Mouse (Mus musculus): ENCODE measurements around the gene Pde4dip. TPM values are rescaled to one million over a fixed set of nuclear protein-coding genes. Genes with fewer than 3 reads are reported as not detected.

The Pde4dip gene
- polyA plus RNA-seq, 1 experiment from 2014 or later: 23.3 TPM

GRCm38 (mm10) chr3:97680631-97681320 is 207.7 kb downstream of the Pde4dip start:
- H3K27ac ChIP-seq (replicated peaks; ENCODE audit: low read depth, low read length): no peak overlapping the region
- H3K4me3 ChIP-seq (ENCODE audit: low read depth, low read length): peak overlapping the region; percentile 35

DNA sequence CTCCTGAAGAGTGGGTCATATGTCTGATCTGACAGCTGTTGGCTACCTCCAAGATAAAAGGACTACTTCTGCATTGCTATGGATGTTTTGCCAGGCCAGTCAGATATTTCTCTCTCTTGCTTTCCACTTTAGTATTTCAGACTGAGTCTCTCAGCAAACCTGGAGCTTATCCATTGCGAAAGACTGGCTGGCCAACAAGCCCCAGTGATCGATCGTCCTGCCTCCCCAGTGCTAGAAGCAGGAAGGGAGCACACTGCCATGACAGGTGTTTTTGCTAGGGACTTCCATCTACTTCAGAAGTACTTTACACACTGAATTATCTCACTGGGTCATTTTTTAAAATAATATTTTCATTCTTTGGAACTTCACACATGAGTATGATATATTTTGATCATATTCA is 210.1 kb downstream of the Pde4dip start:
- 94% methylated on average over 3 of the region's 3 CpGs for WGBS
- no peak for ATAC-seq (ENCODE audit: insufficient number of reproducible peaks, low FRiP score, low TSS enrichment, low read depth)

More at GRCm38 (mm10) chr3:97680631-97681320, 207.7 kb downstream of the Pde4dip start:
- WGBS: 2% methylated on average over 28 of the region's 28 CpGs
- peaks cover 3% of the 10 kb centered on the region; the same call in 1 of the 2 replicates for H3K4me1 ChIP-seq (ENCODE audit: control insufficient read depth, insufficient read depth, low read length)
- peak overlapping the region; percentile 52 for H3K4me2 ChIP-seq (ENCODE audit: low read depth, severe bottlenecking)
- H3K9me3 ChIP-seq (ENCODE audit: control insufficient read depth, low read length): no peaks in the 10 kb centered on the region
- peak; percentile 67; the same call in 1 of the 2 replicates for ATAC-seq (ENCODE audit: insufficient number of reproducible peaks, low FRiP score, low TSS enrichment, low read depth)
- DNase-seq (ENCODE audit: low spot score): peak; percentile 83
- H3K27me3 ChIP-seq (ENCODE audit: control insufficient read depth, insufficient read depth, low read length): 0 out of 2 replicates have a peak, but pooled peaks cover 4% of the 10 kb centered on the region
- no peaks in the 10 kb centered on the region for H3K36me3 ChIP-seq (ENCODE audit: control insufficient read depth, insufficient read depth, low read length)
- no peak overlapping the region for H3K9ac ChIP-seq (ENCODE audit: low read length)

GRCm38 (mm10) chr3:97676126-97676525 is 212.4 kb downstream of the Pde4dip start:
- H3K4me3 ChIP-seq (ENCODE audit: low read depth, low read length): no peak overlapping the region
- H3K36me3 ChIP-seq (ENCODE audit: control insufficient read depth, insufficient read depth, low read length): no peaks in the 10 kb centered on the region
- ATAC-seq (ENCODE audit: insufficient number of reproducible peaks, low FRiP score, low TSS enrichment, low read depth): no peak
- no peak overlapping the region for H3K4me2 ChIP-seq (ENCODE audit: low read depth, severe bottlenecking)
- no peak for DNase-seq (ENCODE audit: low spot score)
- no peaks in the 10 kb centered on the region for H3K4me1 ChIP-seq (ENCODE audit: control insufficient read depth, insufficient read depth, low read length)
- 95% methylated on average over 3 of the region's 3 CpGs for WGBS
- H3K27me3 ChIP-seq (ENCODE audit: control insufficient read depth, insufficient read depth, low read length): no peaks in the 10 kb centered on the region
- no peak overlapping the region for H3K9ac ChIP-seq (ENCODE audit: low read length)
- no peaks in the 10 kb centered on the region for H3K9me3 ChIP-seq (ENCODE audit: control insufficient read depth, low read length)
- no peak overlapping the region for H3K27ac ChIP-seq (replicated peaks; ENCODE audit: low read depth, low read length)

More for the DNA sequence above, 210.1 kb downstream of the Pde4dip start:
- Histone ChIP-seq H3K27me3 (ENCODE audit: control insufficient read depth, insufficient read depth, low read length) (0 out of 2 replicates have a peak, but pooled peaks cover 3% of the 10 kb centered on the region), H3K4me1 (ENCODE audit: control insufficient read depth, insufficient read depth, low read length) (no peaks in the 10 kb centered on the region), H3K36me3 (ENCODE audit: control insufficient read depth, insufficient read depth, low read length) (no peaks in the 10 kb centered on the region), H3K27ac (replicated peaks; ENCODE audit: low read depth, low read length) (no peak overlapping the region), H3K4me2 (ENCODE audit: low read depth, severe bottlenecking) (no peak overlapping the region), H3K9ac (ENCODE audit: low read length) (no peak overlapping the region), H3K9me3 (ENCODE audit: control insufficient read depth, low read length) (no peaks in the 10 kb centered on the region), H3K4me3 (ENCODE audit: low read depth, low read length) (no peak overlapping the region)
- DNase-seq (ENCODE audit: low spot score): no peak

DNA sequence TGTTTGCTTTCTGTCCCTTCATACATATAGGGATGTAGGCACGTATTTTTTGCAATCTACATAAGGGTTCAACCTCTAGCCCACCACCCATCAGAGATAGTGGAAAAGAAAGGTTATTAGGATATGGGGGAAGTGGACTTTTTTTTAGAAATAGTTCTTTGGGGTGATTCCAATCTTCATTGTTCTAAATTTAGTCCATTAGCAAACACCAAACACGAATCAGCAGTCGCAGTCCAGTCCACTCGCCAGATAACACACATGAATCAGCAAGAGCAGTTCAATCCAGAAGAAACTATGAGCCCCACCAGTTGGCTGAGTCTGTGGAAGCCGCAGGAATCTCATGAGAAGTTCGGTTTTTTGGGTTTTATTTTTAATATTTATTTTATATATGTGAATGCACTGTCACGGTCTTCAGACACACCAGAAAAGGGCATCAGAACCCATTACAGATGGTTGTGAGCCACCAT is 213.8 kb downstream of the Pde4dip start, which contains the start of gene Gm17651:
Gene Gm17651 (minus strand): TSS at position 51 of the 467 bp plus-strand sequence.
- H3K9me3 ChIP-seq (ENCODE audit: control insufficient read depth, low read length): no peaks in the 10 kb centered on the region
- ATAC-seq (ENCODE audit: insufficient number of reproducible peaks, low FRiP score, low TSS enrichment, low read depth): no peak
- whole genome bisulfite sequencing: 91% methylated on average over 7 of the region's 7 CpGs
- H3K4me2 ChIP-seq (ENCODE audit: low read depth, severe bottlenecking): no peak within 1 kb of the TSS
- no peak within 1 kb of the TSS for H3K4me3 ChIP-seq (ENCODE audit: low read depth, low read length)
- no peak within 1 kb of the TSS for H3K9ac ChIP-seq (ENCODE audit: low read length)
- no peak within 1 kb of the TSS for H3K27ac ChIP-seq (replicated peaks; ENCODE audit: low read depth, low read length)
- DNase-seq (ENCODE audit: low spot score): no peak
- no peaks in the 10 kb centered on the region for H3K4me1 ChIP-seq (ENCODE audit: control insufficient read depth, insufficient read depth, low read length)
- H3K27me3 ChIP-seq (ENCODE audit: control insufficient read depth, insufficient read depth, low read length): no peaks in the 10 kb centered on the region
- no peaks in the 10 kb centered on the region for H3K36me3 ChIP-seq (ENCODE audit: control insufficient read depth, insufficient read depth, low read length)

DNA sequence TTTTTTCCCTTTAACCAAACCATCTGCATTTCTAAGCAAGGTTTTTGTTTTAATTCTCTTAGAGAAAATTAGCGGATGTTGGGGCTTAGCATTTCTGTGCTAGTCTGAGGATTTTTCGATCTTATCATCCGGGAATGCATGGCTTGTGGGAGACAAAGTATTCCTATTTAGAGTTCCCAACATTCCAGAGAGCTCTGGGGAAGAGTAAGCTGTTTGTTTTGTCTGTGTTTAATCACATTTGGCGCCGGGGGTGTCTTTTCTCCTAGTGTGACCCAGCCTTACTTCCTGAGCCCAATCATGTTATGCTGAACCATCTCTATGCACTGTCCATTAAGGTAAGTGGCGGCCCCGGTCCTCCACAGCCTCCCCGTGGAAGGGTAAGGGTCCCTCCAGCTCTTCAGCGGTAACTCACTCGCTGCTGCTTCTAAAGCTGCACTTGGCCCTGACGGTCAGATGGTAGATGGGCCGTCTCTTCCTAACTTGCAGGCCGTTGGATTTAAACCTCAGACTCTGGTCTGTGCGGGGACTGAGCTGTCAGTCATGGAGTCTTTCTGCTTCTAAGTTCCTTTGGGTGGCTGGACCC is 221.3 kb downstream of the Pde4dip start:
- no peak overlapping the region for H3K27ac ChIP-seq (replicated peaks; ENCODE audit: low read depth, low read length)
- 89% methylated on average over 14 of the region's 14 CpGs for WGBS
- H3K27me3 ChIP-seq (ENCODE audit: control insufficient read depth, insufficient read depth, low read length): no peaks in the 10 kb centered on the region
- H3K9ac ChIP-seq (ENCODE audit: low read length): no peak overlapping the region
- no peaks in the 10 kb centered on the region for H3K4me1 ChIP-seq (ENCODE audit: control insufficient read depth, insufficient read depth, low read length)
- no peaks in the 10 kb centered on the region for H3K9me3 ChIP-seq (ENCODE audit: control insufficient read depth, low read length)
- DNase-seq (ENCODE audit: low spot score): no peak
- H3K4me3 ChIP-seq (ENCODE audit: low read depth, low read length): no peak overlapping the region
- H3K4me2 ChIP-seq (ENCODE audit: low read depth, severe bottlenecking): no peak overlapping the region
- no peak for ATAC-seq (ENCODE audit: insufficient number of reproducible peaks, low FRiP score, low TSS enrichment, low read depth)
- peaks cover 3% of the 10 kb centered on the region; the same call in 1 of the 2 replicates for H3K36me3 ChIP-seq (ENCODE audit: control insufficient read depth, insufficient read depth, low read length)

DNA sequence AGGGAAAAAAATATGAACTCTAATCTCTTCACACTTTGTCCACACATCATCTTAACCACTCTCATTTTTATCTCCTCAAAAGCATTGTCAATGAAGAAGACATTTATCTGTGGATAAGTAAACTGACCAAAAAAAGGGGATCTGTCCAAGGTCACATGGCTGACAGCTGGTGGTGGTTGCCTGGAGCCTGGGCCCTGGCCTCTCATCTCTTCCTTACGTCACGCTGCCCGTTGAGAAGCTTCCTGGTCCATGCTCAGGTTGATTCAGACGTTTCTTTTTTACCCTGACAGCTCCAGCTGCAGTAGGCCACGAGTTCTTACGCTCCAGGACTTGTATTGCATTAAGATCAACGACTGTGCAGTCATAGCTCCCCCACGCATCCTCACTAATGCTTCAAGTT is 222.4 kb downstream of the Pde4dip start:
- H3K36me3 ChIP-seq (ENCODE audit: control insufficient read depth, insufficient read depth, low read length): peaks cover 3% of the 10 kb centered on the region; the same call in 1 of the 2 replicates
- 79% methylated on average over 8 of the region's 8 CpGs for WGBS
- DNase-seq (ENCODE audit: low spot score) (no peak), ATAC-seq (ENCODE audit: insufficient number of reproducible peaks, low FRiP score, low TSS enrichment, low read depth) (no peak)
- H3K4me3 ChIP-seq (ENCODE audit: low read depth, low read length): no peak overlapping the region
- no peak overlapping the region for H3K9ac ChIP-seq (ENCODE audit: low read length)
- no peaks in the 10 kb centered on the region for H3K9me3 ChIP-seq (ENCODE audit: control insufficient read depth, low read length)
- no peak overlapping the region for H3K4me2 ChIP-seq (ENCODE audit: low read depth, severe bottlenecking)
- no peaks in the 10 kb centered on the region for H3K27me3 ChIP-seq (ENCODE audit: control insufficient read depth, insufficient read depth, low read length)
- H3K27ac ChIP-seq (replicated peaks; ENCODE audit: low read depth, low read length): no peak overlapping the region
- H3K4me1 ChIP-seq (ENCODE audit: control insufficient read depth, insufficient read depth, low read length): no peaks in the 10 kb centered on the region

GRCm38 (mm10) chr3:97665525-97665924 is 223.0 kb downstream of the Pde4dip start:
- Histone ChIP-seq H3K4me3 (ENCODE audit: low read depth, low read length) (no peak overlapping the region), H3K36me3 (ENCODE audit: control insufficient read depth, insufficient read depth, low read length) (peaks cover 3% of the 10 kb centered on the region; the same call in 1 of the 2 replicates), H3K4me2 (ENCODE audit: low read depth, severe bottlenecking) (no peak overlapping the region), H3K27me3 (ENCODE audit: control insufficient read depth, insufficient read depth, low read length) (no peaks in the 10 kb centered on the region), H3K9ac (ENCODE audit: low read length) (no peak overlapping the region), H3K4me1 (ENCODE audit: control insufficient read depth, insufficient read depth, low read length) (no peaks in the 10 kb centered on the region), H3K27ac (replicated peaks; ENCODE audit: low read depth, low read length) (no peak overlapping the region), H3K9me3 (ENCODE audit: control insufficient read depth, low read length) (no peaks in the 10 kb centered on the region)
- DNase-seq (ENCODE audit: low spot score) (no peak), ATAC-seq (ENCODE audit: insufficient number of reproducible peaks, low FRiP score, low TSS enrichment, low read depth) (no peak)
- WGBS: 89% methylated on average over 9 of the region's 9 CpGs

GRCm38 (mm10) chr3:97661206-97661605 is 227.3 kb downstream of the Pde4dip start:
- H3K9ac ChIP-seq (ENCODE audit: low read length): no peak overlapping the region
- 57% methylated on average over 8 of the region's 8 CpGs for WGBS
- DNase-seq (ENCODE audit: low spot score) (no peak), ATAC-seq (ENCODE audit: insufficient number of reproducible peaks, low FRiP score, low TSS enrichment, low read depth) (no peak)
- no peaks in the 10 kb centered on the region for H3K4me1 ChIP-seq (ENCODE audit: control insufficient read depth, insufficient read depth, low read length)
- H3K27me3 ChIP-seq (ENCODE audit: control insufficient read depth, insufficient read depth, low read length): no peaks in the 10 kb centered on the region
- H3K27ac ChIP-seq (replicated peaks; ENCODE audit: low read depth, low read length): no peak overlapping the region
- H3K4me2 ChIP-seq (ENCODE audit: low read depth, severe bottlenecking): no peak overlapping the region
- H3K9me3 ChIP-seq (ENCODE audit: control insufficient read depth, low read length): no peaks in the 10 kb centered on the region
- H3K4me3 ChIP-seq (ENCODE audit: low read depth, low read length): no peak overlapping the region
- H3K36me3 ChIP-seq (ENCODE audit: control insufficient read depth, insufficient read depth, low read length): no peaks in the 10 kb centered on the region; the same call in 1 of the 2 replicates
